Mouse (Mus musculus) R1 (cell line): ENCODE data around the gene Cacna1s.

Experiments
- DNase-seq: peaks from one replicate; pipeline ENCODE4 v3.0.0-alpha.2; 2018; ENCODE audit warnings: low read depth, low spot score

The Cacna1s gene

DNA sequence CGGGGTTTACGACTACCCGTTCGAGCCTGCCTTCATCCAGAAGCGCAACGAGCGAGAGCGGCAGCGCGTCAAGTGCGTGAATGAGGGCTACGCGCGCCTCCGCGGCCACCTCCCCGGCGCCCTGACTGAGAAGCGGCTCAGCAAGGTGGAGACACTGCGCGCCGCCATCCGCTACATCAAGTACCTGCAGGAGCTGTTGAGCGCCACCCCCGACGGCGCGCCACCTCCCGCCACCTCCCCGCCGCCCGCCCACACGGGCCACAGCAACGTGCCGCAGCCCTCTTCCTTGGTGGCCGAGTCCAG, 1.6 kb upstream of the Cacna1s start:
- DNase-seq: peak; percentile 59

DNA sequence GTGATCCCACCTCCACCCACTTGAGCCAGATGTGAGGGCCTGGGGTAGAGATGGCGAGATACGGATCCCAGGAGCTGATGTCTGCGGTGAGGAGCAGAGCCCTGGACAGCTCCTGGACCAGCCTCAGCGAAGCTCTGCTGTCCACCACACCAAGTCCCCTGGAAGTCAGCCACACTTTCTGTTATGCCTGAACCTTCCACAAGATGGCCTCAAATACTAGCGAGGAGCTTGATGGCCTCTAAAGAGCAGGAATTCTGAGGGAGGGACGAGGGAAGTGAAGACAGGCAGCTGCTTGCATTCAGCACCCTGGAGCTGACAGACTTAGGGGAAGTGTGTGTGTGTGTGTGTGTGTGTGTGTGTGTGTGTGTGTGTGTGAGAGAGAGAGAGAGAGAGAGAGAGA, 1.1 kb upstream of the Cacna1s start:
- DNase-seq: peak; percentile 90

DNA sequence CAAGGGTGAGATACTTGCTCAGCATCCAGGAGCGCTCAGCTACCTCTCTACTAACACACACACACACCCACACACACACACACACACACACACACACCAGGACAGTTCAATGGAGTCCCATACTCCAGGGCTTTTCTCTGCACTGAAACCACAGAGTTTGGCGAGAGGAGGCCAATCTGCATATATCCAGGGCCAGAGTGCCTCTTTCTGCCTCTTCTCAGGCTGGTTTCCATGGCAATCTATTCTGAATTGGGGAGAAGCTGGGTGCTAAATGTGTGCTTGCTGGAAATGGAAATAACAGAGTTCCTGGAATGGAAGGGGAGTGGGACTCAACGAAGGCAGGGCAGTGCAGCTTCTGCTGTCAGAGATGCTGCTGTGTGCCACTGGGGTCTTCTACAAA, 3.2 kb downstream of the Cacna1s start:
- no peak for DNase-seq

DNA sequence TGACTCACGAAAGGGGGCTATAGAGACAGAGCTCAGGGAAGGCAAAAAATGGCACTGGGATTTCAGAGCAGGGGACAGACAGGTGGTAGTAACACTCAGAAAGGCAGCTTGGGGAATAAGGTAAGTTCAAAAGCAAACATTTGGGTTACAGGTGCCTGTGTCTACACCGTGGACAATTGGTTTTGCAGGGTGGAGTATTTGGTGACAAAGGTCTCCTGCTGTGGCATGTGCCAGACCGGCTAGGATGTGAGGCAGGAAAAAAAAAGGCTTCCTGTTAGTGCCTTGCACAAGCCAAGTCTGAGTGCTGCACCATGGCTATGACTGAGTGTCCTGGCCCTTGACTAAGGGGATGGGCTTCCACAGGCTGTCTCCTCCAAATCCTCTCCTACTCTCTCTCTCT, 6.0 kb downstream of the Cacna1s start:
- no peak for DNase-seq

DNA sequence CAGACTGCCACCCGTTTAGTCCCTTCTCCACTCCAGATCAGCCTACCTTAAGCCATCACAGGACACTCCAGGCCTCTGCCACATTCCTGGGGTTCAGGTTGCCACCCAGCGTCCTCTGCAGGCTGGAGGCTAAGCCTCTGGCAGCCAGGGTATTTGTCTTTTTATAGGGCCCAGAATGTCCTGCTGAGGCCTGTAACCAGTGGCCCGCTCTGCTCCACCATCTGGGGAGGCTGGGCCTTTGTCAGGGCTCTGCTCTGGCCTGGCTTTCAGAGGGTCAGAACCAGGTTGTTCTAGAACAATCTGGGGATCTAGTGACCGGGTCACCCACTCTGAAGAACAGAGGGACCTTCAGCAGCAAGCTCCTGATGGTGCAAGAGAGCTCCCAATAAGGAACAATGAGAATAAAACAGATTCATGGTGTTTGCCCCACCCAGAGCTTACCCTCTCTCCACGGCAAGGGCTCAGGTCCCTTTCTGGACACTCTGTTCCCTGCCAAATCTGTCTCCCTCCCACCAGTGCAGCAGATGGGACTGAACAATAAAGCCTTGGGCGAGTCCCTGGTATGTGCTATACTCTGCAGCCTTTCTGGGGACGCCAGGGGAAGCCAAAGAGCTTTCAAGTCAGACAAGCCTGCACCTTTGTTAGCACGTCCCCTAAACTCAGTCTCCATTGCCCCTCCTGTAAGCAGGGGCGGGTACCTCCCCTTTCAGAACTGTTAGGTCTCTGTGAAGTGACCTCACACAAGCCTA, 8.7 kb downstream of the Cacna1s start:
- no peak for DNase-seq

DNA sequence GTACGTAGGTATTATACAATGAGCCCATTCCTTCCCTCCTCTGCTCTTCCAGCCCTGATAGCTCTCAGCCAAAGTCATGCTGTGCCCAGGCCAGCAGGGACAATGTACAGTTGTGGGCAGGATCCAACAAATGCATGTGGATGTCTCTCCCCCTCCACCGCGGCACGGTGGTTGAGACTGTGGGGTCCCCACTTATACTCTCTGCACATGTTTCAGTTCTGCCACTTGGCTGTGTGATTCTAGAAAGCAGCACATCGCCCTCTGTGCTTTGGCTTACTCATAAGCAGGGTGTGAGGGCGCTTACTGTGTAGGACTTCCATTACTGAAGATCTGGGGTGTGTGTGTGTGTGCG, 9.2 kb downstream of the Cacna1s start:
- no peak for DNase-seq

DNA sequence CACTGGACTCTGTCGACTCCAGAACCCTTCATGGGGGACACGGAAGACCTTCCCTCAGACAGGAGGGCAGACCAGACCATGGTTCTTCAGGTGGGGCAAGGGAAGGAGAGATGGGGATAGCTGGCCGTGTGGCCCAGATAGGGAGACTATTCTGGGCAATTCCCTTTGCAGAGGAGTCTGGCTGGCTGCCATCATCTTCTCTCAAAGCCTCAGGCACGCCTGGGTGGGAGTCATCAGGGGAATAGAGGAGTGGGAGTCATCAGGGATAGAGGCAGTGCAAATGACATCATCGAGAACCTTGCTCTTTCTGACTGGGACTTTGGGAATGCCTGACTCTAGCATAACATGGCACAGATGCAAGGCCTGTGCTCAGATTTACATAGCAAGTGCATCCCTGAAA, 11.4 kb downstream of the Cacna1s start:
- DNase-seq: no peak

DNA sequence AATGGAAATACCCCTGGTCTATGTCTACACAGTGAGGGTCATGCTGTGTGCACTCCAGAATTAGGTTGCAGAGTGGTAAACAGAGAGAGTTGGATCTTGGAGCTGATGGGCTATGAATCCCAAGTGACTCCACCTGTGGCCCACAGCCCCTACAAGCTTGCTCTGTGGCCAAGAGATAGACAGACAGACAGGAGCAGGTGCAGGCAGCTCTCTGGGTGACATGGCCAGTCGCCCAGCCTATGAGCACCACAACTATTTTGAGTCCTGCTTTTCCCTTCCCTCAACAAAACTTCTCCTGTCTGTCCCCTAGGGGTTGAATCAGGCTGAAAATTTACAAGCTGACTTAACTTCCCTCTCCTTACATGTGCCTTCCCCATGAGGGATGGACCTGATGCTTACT, 14.1 kb downstream of the Cacna1s start:
- no peak for DNase-seq

DNA sequence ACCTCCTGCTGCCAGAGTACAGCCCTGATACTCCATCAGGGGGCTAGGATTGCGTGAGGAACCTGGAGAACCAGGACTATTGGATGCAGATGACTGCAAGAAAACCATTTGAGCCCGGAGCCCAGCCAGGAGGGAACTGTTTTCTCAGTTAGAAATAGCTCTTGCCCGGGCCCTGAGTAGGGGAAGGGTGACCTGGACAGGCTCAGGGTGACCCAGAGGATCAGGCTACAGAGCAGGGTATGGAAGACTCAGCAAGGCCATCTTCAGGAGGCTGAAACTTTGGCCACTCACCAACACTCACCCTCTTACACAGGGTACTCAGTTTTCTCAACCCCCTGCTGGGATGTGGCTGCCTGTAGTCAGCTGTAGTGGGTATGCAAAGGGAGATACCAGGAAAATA, 15.0 kb downstream of the Cacna1s start:
- DNase-seq: no peak

DNA sequence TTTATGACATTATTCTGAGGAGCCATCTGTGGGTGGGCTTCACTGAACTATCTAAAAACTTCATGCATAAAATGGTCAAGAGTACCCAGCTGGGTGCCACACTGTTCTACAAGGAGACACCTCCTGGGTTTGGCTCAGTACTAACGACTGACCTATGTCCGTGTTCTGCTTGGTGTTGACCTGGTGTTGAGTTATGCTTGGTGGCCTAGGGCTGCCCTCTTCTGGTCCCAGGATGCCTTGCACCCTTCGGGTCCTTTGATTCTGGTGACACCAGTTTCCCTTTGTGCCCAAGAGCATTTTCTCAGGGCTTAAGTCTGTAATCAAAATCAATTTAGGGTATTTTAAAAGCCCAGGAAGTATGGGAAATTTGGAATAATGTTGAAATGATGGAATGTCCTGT, 23.5 kb downstream of the Cacna1s start:
- DNase-seq: peak; percentile 36

DNA sequence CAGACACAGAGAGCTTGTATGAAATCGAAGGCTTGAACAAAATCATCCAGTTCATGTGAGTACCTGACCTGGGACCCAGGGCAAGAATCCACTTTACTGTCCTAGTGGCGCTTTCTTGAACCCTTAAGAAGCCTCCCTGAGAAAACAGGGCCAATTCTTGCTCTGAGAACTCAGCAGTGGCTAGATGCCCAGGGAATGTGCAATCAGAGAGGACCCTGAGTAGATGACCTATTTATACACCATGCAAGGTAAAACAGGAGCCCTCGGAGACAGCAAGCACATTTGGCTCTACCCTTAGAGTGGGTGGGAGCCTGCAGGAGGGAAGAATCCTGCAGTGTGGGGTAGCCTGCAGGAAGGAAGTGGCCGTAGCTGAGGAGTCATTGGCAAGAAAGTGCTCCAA, 25.1 kb downstream of the Cacna1s start:
- DNase-seq: no peak

DNA sequence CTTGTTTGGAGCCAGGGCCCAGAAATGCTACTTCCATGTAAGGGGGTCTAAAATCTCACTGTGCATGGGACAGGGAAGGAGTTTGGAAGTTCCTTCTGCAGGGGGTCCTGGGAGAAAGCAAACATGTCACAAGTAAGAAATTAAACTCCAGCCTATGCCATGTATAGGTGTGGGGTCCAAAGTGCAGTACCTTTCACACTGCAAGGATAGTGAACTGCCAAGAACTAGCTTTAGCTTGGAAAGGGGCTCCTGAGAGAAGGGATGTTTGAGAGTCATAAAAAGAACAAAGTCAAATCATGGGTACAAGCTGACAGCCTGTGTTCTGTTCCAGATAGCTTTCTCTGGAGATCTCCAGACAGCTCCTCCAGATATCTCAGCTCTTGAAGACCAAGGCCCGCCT, 28.6 kb downstream of the Cacna1s start:
- no peak for DNase-seq

DNA sequence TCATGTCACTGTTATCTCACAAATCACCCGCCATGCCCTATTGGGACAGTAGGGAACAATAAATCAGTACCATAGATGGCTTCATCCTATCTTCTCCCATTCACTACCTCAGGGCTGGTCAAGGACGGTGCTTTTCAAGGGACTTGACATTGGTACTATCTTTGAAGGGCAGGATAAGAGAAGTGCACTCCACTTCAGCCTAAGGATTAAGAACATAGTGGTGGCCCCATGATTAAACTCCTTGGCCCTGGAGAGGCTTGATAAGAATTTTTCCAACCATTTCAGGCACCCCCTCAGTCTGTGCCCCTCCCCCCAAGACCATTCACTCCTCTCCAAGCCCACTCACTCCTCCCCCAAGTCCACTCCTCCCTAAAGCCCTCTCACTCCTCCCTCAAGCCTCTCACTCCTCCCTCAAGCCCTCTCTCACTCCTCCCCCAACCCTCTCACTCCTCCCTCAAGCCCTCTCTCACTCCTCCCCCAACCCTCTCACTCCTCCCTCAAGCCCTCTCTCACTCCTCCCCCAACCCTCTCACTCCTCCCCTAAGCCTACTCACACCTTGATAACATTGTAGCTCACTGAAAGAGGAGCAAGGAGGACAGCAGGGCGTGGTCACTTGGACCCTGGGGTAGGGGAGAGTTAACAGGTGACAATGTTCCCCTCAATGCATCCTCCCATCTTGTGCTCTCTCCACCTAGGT, 33.6 kb downstream of the Cacna1s start:
- no peak for DNase-seq

DNA sequence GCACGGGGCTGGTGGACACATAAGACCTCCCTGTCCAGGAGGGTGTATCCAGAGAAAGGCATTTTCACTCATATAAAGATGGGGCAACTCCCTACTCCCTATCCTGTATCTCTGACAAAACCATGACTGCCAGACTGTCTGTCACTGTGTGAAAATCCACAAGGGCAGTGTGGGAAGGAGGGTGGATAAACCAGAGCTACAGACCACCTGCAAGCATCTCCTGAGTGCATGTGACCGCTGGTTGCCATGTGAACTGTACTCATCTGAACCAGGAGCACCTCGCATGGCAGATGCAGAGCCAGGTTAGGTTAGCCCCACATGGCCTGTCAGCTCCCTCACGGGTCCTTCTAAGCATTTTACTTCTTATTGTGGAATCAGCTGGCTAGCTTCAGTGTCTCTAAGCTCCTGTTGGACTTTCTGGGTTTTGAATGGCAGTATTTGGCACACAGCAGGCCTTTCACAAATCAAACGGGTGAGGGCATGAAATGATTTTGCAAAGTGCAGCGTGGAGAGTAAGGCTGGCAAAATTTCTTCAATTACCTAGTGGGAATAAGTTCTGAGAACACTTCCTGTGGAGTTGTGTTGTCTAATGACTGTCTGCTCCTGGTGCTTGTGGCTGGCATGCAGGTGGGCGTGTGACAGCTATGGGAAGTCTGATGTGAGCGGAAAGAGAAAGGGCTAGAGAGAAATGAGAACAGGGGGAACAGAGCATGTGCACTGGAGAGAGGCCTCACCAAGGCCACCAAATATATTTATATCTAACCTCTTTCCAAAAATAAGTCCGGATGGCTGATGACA, 37.0 kb downstream of the Cacna1s start:
- DNase-seq: no peak

DNA sequence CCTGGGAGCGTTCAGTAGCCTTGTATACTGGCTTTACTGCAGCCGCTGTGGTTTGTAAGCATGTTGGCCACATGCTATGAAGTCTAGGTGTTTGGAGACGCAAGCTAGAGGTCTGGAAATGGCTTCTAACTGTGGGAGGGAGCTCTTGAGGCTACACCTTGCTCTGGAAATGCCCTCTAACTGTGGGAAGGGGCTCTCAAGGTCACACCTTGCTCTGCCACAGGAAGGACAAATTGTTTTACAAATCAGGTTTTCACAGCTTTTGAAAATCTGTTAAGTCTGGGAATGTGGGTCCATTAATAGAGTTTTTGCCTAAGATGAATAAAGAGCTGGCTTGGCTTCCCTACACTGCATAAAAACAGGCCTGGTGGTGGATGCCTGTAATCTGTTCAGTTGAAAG, 41.2 kb downstream of the Cacna1s start:
- peak; percentile 65 for DNase-seq

DNA sequence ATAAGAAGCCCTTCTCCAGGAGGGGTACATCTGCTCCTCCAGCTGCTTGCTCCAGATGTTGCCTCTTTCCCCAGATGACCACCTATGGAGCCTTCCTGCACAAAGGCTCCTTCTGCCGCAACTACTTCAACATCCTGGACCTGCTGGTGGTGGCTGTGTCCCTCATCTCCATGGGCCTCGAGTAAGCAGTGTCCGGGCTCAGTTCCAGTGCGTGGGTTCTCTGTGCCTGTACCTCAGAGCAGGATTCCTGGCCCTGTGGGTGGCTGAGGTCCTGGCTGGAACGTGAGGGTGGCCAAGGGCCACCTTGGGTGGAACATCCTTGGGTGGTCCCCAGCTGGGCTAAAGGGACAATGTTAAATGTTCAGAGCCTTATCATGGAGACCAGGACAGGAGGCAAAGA, 42.3 kb downstream of the Cacna1s start:
- no peak for DNase-seq

DNA sequence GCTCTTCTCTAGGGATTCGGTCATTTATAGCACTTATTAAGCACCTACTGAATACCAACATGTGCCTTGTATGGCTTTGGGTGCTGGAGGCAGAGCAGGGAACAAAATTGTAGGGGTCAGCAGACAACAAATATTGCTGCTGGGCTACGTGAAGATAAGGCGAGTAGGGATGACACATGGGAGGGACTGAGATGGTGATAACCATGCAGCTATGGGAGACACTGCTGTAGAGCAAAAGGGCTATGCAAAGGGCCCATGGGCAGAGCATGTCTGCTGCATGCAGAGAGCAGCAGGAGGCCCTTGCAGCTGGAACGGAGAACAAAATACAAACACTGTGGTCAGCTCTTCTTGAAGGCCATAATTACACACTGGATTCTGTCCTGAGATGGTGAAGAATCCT, 49.5 kb downstream of the Cacna1s start:
- DNase-seq: no peak

DNA sequence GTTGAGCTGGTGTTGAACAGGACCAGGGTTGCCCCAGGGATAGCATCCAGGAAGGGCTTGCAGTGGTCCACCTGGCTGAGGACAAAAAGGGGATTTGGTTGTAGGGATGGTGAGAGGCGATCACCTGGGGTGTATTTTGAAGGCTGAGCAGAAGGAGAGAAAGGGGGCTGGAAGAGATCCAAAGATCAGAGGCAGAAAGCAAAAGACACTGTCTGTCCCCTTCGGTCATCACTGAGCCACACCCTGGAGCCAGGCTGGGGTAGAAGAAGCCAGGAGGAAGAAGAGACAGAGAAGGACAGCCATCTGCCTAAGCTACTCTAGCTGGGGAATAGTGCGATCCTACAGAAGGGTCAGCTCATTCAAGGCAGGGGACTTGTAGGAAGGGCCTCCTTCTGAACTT, 50.0 kb downstream of the Cacna1s start:
- no peak for DNase-seq

DNA sequence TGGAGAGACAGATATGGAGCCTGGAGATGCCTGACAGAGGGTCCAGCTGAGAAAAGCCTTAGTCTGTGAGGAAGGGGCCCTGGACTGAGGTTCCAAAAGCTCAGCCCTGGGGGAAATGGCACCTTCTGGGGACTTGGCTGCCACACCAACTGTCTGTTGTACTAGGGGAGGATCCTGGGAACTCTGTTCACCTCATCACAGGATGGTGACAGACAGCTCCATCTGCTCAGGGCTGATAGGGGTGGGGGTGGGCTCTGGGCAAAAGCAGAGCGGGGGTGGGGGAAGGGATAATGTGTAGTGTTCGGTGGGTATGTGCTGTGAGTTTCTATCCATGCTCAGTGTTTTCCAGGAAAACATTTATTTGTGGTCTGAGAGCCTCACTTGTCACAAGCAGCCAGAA, 50.4 kb downstream of the Cacna1s start:
- no peak for DNase-seq

DNA sequence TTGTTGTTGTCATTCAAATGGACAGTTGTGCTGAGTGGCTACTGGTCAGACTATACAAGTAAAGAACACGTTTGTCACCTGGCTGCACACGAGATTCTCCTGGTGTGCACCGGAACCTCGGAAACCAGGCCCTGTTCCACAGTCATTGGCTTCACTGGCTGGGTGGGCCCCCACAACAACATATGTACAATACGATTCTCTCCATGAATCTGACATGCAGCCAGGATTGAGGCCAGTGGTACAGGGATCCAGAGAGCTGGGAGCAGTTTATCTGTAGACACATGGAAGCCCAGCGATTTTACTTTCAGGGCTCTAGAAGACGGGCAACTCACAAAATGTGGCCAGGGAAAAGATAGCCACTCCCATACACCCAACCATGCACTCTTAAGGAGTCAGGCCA, 51.1 kb downstream of the Cacna1s start:
- DNase-seq: no peak

DNA sequence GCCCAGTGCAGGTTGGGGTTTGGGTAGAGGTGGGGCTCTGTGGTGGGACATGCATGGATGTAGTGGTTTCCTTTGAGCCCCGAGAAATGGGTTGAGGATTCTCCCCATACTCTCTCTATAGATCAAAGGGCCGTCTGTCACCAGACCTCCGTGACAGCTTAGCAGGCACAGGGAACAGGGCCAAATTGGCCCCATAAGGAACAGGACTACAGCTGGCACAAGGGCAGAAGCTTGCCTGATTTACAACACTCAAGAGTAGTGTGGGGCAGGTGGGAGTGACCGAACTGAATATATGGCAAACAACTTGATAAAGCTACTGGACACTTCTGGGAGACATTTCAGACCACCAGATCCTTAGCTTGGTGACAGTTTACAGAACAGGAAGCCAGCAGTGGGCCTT, 52.2 kb downstream of the Cacna1s start:
- no peak for DNase-seq

DNA sequence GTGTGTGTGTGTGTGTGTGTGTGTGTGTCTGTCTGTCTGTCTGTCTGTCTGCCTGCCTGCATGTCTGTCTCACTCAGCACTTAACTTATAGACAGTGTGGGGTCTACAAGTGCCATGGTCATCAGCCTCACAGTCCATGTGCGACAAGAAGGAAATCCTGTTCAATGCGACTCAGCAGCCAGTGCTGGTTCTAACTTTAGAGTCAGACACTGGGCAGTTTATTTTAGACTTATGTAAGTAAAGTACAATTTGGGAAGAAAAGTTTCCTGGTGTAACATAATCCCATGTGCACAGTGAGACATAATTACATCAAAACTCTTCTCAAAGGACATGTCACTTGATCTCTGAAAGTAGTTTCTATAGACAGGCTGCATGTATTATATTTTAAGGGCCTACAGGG, 56.9 kb downstream of the Cacna1s start:
- DNase-seq: no peak

DNA sequence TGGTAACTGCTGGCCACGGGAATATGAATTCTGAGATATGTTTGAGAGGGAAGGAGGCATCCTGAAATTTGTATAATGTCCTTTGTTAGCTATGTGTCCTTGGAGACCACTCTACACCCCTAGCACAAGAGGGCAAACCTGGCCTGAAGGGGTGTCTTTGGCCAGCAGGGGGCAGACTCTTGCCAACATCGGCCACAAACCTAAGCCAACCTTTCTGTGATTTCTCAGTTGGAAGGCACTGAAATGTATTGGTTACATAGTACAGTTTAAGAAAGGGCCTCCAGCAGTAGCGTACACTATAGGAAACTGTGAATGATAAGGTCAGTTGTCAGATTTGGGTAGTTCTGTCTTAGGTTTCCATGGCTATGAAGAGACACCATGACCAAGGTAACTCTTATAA, 63.6 kb downstream of the Cacna1s start:
- DNase-seq: peak; percentile 54
